Mouse (Mus musculus): ENCODE measurements at regions not wholly inside any gene's neighbourhood (a gene's known extent, or its start where the extent isn't known, plus 50 kb on each side); places are given as distances from the start of the nearest gene placed in this dataset.
"Not testable (repeated sequence)": the region's sequence is repeated elsewhere in the genome, so short reads cannot be mapped to it uniquely, and the experiment has no call there.

- DNase-seq (ENCODE audit: low spot score in 2 of 2): no peak
Observed at GRCm38 (mm10) chr5:142281997-142282396, 119.3 kb upstream of the Foxk1 start.

GRCm38 (mm10) chr5:142287981-142288380, 113.3 kb upstream of the Foxk1 start:
- DNase-seq (ENCODE audit: low spot score in 2 of 2): no peak

GRCm38 (mm10) chr5:142291451-142291850, 109.8 kb upstream of the Foxk1 start:
- DNase-seq (ENCODE audit: low spot score in 2 of 2): no peak

DNA sequence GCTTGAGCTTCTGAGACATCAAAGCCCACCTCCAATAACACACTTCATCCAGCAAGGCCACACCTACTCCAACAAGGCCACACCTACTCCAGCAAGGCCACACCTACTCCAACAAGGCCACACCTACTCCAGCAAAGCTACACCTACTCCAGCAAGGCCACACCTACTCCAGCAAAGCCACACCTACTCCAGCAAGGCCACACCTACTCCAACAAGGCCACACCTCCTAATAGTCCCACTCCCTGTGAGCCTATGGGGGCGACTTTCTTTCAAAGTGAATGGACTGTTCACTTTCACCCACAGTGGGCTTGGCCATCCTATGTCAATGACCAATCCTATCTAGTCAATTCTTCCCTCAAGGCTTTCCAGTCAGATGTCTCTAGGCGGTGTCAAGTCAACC, 104.9 kb upstream of the Foxk1 start:
- DNase-seq (ENCODE audit: low spot score in 2 of 2): not testable (repeated sequence)

DNA sequence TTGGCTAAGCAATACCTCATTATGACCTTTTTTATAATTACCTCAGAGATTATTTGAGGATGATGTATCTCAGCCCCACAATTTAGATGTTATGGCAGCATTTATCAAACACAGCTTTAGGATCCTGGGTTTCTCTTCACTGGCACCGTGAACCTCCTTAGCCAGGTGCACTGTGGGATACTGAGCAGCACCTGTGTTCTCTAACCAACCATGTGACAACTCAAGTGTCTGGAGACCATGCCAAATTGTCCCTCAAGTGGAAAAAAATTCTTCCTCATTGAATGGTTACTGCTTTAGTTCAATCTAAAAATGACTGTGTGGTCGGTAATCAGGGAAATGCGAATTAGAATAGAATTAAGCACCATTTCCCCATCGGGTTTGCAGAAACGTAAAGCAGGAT, 101.7 kb upstream of the Foxk1 start:
- no peak for DNase-seq (ENCODE audit: low spot score in 2 of 2)

DNA sequence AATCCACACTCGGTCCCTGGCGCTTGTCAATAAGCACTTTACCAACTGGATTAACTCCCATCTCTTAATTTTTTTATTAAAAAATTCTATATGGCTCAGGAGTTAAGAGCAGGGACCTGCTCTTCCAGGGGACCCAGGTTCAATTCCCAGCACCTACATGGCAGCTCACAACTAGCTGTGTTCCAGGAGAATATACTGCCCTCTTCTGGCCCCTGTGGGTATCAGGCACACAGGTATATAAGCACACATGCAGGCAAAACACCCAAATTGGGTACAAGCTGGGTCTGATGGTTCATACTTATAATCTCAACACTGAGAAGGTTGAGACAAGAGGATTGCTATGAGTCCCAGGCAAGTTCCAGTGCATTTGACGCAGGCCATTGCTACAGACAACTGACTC, 92.8 kb upstream of the Foxk1 start:
- no peak for DNase-seq (ENCODE audit: low spot score in 2 of 2)

- no peak for DNase-seq (ENCODE audit: low spot score in 2 of 2)
Observed at GRCm38 (mm10) chr5:142313944-142314343, 87.4 kb upstream of the Foxk1 start.

- DNase-seq (ENCODE audit: low spot score in 2 of 2): no peak
Observed at GRCm38 (mm10) chr5:142314466-142314865, 86.8 kb upstream of the Foxk1 start.

DNA sequence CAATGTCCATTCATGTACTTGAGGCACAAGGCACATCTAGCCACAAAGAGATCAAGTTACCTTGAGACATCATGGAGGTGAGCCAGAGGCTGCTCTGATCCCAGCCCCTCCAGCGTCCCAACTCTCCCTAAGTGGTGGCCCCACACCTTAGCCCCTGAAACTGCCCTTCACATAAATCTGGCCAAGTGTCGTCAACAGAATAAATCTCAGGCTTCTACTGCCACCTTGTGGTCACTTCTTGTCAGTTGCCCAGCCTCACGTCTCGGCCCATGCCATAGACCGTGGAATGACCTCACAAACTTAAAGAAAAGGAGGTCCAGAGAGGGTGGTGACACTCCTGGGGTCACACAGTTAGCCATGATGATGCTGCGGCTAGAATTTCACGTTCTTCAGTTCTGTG, 82.0 kb upstream of the Foxk1 start:
- DNase-seq (ENCODE audit: low spot score in 2 of 2): peak in 1 of 2 experiments; percentile 43

GRCm38 (mm10) chr5:142321316-142321715, 80.0 kb upstream of the Foxk1 start:
- no peak for DNase-seq (ENCODE audit: low spot score in 2 of 2)

GRCm38 (mm10) chr5:142324928-142325327, 76.4 kb upstream of the Foxk1 start:
- no peak for DNase-seq (ENCODE audit: low spot score in 2 of 2)

GRCm38 (mm10) chr5:142325560-142325959, 75.7 kb upstream of the Foxk1 start:
- peak in 1 of 2 experiments; percentile 8 for DNase-seq (ENCODE audit: low spot score in 2 of 2)

DNA sequence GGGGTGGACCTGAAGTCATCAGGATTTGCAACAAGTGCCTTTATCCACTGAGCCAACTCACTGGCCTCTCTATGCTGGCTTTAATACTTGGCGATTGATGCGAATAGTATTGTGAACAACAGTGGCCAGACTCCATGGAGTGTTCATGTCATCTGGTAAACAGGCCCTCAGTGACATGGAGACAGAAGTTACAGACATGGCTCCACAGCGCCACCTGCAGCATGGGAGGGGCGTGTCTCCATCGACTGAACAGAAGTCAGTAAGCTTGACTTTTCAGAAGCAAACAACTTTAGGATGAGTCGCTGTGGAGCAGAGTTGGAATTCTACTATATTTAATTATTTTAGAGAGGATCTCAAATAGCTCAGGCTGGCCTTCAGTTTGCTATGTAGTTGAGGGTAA, 74.0 kb upstream of the Foxk1 start:
- peak in 1 of 2 experiments; percentile 16 for DNase-seq (ENCODE audit: low spot score in 2 of 2)

DNA sequence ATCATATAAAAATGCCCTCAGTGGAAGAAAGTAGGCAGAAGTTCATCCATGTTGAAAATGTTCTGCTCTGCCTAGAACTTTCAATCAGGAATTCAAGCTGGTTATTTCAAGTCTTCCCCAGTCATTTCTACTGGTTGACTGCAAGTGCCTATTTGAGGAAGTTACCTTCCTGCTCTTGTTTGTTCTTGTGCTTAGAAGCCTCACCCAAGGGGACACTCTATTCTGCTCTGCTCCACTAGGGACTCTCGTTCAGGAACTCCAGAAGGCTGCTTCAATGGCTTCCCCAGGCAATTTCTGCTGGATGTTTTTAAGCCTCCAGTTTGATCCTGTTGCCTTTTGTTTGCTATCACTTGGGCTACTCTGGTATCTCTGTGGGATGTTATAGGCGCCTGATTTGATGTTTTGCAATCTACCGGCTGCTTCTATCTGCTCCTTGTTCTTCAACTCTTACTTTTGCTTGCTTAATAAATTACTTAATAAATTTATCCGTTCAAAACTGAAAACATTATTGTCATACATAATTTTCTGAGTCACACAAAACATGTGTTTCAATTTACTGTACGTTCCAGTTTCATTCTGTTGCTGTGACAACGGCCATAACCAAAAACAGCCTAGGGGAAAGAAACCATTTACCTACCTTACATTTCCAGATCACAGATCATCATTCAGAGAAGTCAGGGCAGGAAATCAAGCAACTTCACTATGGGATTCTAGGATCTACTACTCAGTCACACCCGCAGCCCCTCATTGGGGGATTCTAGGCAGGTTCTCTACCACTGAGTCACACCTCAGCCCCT, 71.4 kb upstream of the Foxk1 start:
- no peak for DNase-seq (ENCODE audit: low spot score in 2 of 2)

- no peak for DNase-seq (ENCODE audit: low spot score in 2 of 2)
Observed at GRCm38 (mm10) chr5:142332744-142333143, 68.6 kb upstream of the Foxk1 start.

DNA sequence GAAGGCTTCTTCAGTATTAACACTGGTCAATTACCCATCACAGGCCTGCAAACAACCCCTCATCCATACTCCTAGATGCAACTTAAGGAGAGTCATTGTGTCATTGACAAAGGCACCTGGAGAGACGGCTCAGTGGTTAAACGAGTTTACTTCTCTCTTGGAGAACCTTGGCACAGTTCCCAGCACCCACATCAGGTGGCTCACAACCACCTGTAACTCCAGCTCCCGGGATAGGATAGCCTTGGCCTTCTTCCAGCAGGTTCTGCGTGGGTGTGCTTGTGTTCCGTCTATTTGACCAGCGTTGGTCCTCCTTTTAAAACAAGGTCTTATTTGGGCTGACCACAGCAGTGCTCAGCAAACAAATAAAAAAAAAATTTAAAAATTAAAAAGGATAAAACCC, 63.9 kb upstream of the Foxk1 start:
- no peak for DNase-seq (ENCODE audit: low spot score in 2 of 2)

DNA sequence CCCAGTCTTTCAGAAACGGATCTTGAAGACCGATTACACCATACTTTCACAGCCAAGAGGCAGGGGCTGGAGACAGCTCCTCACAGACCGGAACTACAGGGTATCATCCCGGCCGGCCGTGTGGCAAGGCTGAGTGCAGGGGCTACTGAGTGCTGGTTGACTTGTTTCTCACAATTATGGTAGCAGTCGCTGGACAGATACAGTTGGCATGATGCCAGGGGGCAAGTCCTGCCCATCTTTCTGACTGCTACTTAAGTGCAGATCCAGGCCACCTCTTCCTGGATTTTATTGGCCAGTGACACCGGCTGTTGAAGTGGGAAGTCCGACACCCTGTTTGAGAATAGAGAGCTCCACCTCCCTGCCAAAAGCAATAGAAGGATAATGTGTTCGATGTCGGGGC, 63.2 kb upstream of the Foxk1 start:
- no peak for DNase-seq (ENCODE audit: low spot score in 2 of 2)

GRCm38 (mm10) chr5:142340205-142341025, 60.9 kb upstream of the Foxk1 start:
- DNase-seq (ENCODE audit: low spot score in 2 of 2): no peak

- no peak for DNase-seq (ENCODE audit: low spot score in 2 of 2)
Observed at GRCm38 (mm10) chr5:142341026-142341432, 60.3 kb upstream of the Foxk1 start.

- DNase-seq (ENCODE audit: low spot score in 2 of 2): no peak
Observed at GRCm38 (mm10) chr5:142346454-142346853, 54.8 kb upstream of the Foxk1 start.

DNA sequence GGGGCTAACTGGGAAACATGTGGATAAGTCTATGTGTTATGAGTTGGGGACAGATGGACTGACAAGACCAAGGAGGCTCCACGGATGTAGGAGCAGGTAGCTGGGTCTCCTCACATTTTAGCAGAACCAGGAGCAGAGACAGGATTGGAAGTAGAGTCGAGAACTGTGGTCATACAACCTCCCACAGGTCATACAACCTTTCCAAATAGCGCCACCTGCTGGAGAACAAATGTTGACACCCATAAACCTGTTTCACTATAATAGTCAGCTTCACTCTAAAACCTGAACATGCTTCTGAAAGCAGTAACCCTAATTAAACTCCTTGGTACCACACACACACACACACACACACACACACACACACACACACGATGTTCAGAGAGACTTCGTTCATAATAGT, 50.7 kb upstream of the Foxk1 start:
- DNase-seq (ENCODE audit: low spot score in 2 of 2): no peak
